Mouse (Mus musculus): ENCODE data around the gene Lin37.

Gene Lin37

DNA sequence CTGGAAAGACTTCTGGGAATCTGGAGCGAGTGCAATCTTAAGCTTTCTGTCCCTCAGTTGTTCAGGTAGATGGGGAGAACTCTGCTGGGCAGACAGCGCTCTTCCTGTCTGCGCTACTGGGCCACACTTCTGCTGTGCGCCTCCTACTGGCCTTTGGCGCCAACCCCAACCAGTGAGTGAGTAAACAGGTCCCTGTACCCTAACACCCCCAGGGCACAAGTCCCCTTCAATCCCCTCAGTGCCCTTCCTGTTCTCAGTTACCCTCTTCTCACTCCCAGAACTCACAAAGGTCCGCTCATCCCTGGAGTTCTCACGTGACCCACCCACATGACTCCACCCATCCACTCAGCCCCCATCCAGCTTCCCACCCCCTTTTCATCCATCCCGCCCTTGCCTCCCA is 41.3 kb downstream of the Lin37 start:
- DNase-seq (ENCODE audit: extremely low read depth, insufficient read length, low spot score): no peak

DNA sequence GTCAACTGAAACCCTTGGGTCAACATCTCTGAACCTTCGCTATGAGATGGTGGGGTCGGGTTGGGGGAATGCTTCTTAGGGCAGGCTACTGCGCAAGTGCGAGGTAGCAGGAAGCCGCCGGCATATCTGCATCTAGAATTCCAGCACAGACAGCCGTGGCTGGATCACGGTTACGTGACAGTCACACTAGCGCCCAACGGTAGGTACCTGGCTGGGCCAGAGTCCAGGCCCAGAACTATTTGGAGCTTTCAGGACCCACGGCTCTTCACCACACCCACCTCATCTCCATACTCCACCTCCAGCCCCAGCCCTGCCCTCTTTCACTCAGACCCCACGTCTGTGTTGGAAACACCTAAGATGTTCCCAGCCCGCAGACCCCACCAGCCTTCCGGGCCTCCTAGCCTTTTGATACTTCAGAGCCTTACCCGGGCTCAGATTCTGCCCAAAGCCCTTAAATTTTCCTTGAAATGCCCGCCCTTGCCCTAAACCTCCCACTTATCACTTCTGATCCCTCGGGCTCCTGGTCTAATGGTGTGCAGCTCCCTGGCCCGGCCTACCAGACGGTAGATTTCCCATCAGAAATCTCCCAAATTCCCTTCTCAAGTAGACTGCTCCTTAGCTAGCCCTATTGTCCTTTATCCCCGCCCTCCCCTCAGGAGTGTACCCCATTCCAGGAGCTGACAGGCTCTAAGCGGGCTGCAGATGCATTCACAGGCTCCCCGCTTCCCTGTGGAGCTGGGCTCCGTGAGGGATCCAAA is 44.5 kb downstream of the Lin37 start:
- DNase-seq (ENCODE audit: extremely low read depth, insufficient read length, low spot score): no peak

DNA sequence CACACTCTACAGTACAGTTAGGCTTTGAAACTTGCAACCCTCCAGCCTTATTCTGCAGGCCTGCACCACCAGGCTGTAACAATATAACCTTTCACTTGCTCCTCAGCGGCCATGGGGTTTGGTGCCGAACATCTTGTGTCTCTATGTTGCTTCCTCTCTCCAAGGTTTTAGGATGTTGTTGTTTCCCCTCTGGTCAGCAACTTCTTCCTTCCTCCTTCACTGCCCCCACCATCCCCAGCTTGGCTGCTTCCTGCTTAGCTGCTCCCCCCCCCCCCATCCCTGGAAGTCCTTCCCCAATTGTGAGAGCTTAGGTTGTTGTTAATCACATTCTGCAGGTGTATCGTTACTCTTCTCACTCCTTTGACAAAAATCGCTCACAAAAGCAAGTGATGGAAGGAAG is 51.6 kb downstream of the Lin37 start:
- no peak for DNase-seq (ENCODE audit: extremely low read depth, insufficient read length, low spot score)

Data from 3134 (cell line).